Mouse (Mus musculus) limb, embryonic 11.5 days (tissue): ENCODE data around the gene Nxpe3. TPM values are rescaled to one million over a fixed set of nuclear protein-coding genes. Genes with fewer than 3 reads are reported as not detected.

Source experiments
- ATAC-seq: fragments of 200-750 bp; cut with Nextera tagmentation; 2 replicates; pipeline ENCODE4 v1.8.0; 2017; ENCODE audit warnings: low read depth; ENCODE audit not compliant: insufficient number of reproducible peaks, low FRiP score, low TSS enrichment
- DNase-seq: peaks from one replicate; pipeline ENCODE4 v3.0.0-alpha.2; 2015; ENCODE audit warnings: low spot score
- H3K27ac ChIP-seq: fragments of 300-500 bp; sonication (generic); replicated peaks from 2 replicates; pipeline ENCODE4 v1.5.1; 2014; ENCODE audit warnings: low read depth, mild to moderate bottlenecking, low read length
- H3K27me3 ChIP-seq: fragments of 300-500 bp; sonication (generic); 2 replicates; pipeline ENCODE4 v1.6.1; 2014; ENCODE audit warnings: mild to moderate bottlenecking, low read length, mixed read lengths; ENCODE audit not compliant: control insufficient read depth, insufficient read depth
- H3K36me3 ChIP-seq: fragments of 300-500 bp; sonication (generic); 2 replicates; pipeline ENCODE4 v1.6.1; 2014; ENCODE audit warnings: mild to moderate bottlenecking, low read length, moderate library complexity, mixed read lengths; ENCODE audit not compliant: control insufficient read depth, insufficient read depth
- H3K4me1 ChIP-seq: fragments of 300-500 bp; sonication (generic); 2 replicates; pipeline ENCODE4 v1.6.1; 2014; ENCODE audit warnings: low read length, mixed read lengths; ENCODE audit not compliant: control insufficient read depth, insufficient read depth
- H3K4me2 ChIP-seq: fragments of 300-500 bp; sonication (generic); 2 replicates; pipeline ENCODE4 v1.6.1; 2014; ENCODE audit warnings: low read depth, mild to moderate bottlenecking, moderate library complexity; ENCODE audit not compliant: severe bottlenecking
- H3K4me3 ChIP-seq: fragments of 300-500 bp; sonication (generic); 2 replicates; pipeline ENCODE4 v1.5.1; 2014; ENCODE audit warnings: low read depth, low read length
- H3K9ac ChIP-seq: fragments of 300-500 bp; sonication (generic); 2 replicates; pipeline ENCODE4 v1.6.1; 2014; ENCODE audit warnings: mild to moderate bottlenecking, low read length
- H3K9me3 ChIP-seq: fragments of 300-500 bp; sonication (generic); 2 replicates; pipeline ENCODE4 v1.6.1; 2016; ENCODE audit warnings: low read length; ENCODE audit not compliant: control insufficient read depth
- WGBS: fragments of 180-500 bp; shearing (Covaris S2); extraction: QIAGEN DNeasy Blood & Tissue Kit; methylation state at CpG from one replicate; pipeline ENCODE4 v1.1.7; 2014; 5-methylcytosine and 5-hydroxymethylcytosine counted together
- polyA plus RNA-seq: library from polyadenylated mRNA; unstranded; fragments of >200 nt; fragmentation: Nextera tagmentation; extraction: Ambion mirVana; gene quantifications from 2 replicates; pipeline ENCODE4 v1.2.1, GENCODE M21; 2014

The Nxpe3 gene
- polyA plus RNA-seq, 1 experiment from 2014 or later = 1.0 TPM

DNA sequence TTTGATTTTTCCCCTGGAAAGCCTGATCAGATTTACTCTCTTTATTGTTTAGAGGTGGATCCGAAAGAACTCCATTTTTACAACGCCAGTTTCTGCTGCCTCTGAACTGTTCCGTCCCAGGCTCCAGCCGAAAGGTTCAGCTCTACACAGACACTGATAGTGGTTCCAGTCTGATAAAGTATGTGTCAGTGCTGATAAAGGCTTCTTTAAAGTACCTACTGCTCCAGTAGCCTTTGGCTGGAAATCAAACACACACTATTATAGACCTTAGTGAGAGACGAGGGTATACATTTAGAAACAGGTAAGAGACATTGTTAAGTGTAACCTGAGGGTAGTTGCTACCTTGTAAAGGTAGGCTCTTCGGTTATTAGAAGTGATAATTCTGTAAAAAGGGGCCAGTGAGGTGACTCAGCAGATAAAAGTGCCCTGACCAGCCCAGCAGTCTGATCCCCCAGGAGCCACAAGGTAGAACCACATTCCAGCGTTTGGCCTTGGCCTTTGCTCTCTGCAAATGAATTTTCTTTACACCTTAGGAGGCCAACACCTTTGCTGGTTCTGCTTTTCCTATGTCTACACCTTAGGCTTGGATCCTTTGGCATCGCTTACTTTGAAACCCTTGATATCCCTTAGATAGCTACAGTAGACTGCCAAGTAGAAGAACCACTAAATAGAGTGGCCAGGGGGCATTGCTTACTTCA lies 1.5 kb downstream of the Nxpe3 start:
- H3K9ac ChIP-seq = no peak overlapping the region
- H3K4me3 ChIP-seq = no peak overlapping the region
- WGBS = 79% methylated on average over 8 of the region's 8 CpGs
- no peaks in the 10 kb centered on the region for H3K9me3 ChIP-seq
- no peak overlapping the region for H3K27ac ChIP-seq
- peaks cover 1% of the 10 kb centered on the region; the same call in 1 of the 2 replicates for H3K36me3 ChIP-seq
- ATAC-seq (no peak), DNase-seq (no peak)
- no peaks in the 10 kb centered on the region for H3K27me3 ChIP-seq
- H3K4me2 ChIP-seq = 0 out of 2 replicates have a peak overlapping the region, but pooled peaks have one; percentile 60
- H3K4me1 ChIP-seq = no peaks in the 10 kb centered on the region

DNA sequence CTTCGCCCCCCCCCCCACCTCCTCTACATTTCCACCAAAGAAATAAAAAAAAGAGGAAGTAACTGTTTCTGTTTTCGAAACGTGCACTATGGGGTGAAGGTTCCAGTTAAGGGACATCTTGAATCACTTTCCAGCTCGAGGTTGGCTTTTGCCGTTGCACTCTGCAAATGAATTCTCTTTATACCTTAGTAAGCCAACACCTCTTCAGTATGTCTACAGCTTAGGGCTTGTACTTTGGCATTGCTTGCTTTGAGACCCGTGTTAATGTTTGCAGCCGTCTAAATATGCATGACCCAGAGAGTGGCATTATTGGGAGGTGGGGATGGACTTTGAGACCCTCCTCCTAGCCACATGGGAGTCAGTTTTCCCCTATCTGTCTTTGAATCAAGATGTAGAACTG lies 2.6 kb downstream of the Nxpe3 start:
- Histone ChIP-seq H3K4me3 (no peak overlapping the region), H3K27me3 (no peaks in the 10 kb centered on the region), H3K9me3 (no peaks in the 10 kb centered on the region), H3K9ac (no peak overlapping the region), H3K36me3 (peaks cover 2% of the 10 kb centered on the region; the same call in 1 of the 2 replicates), H3K27ac (no peak overlapping the region), H3K4me1 (no peaks in the 10 kb centered on the region), H3K4me2 (no peak overlapping the region)
- DNase-seq (no peak), ATAC-seq (no peak)
- 63% methylated on average over 7 of the region's 7 CpGs for WGBS

DNA sequence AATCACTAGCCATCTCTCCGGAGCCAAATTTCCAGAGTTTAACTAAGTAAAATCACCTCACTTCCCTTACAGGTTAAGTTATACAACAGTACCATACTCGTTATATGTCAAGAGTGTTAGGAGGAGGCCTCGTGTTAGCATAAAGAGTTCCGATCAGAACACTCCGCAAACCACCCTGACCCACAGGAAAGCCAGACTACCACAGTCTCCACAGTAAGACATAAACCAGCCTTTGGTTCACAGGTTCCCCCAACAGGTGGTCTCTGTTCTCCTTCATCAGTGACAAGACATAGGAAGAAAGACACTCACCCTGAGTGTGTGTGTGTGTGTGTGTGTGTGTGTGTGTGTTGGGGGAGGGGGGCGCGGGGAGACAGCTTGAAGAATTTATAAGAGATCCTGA lies 3.7 kb downstream of the Nxpe3 start:
- no peaks in the 10 kb centered on the region for H3K4me1 ChIP-seq
- H3K4me2 ChIP-seq = no peak overlapping the region
- H3K27me3 ChIP-seq = no peaks in the 10 kb centered on the region
- H3K9ac ChIP-seq = no peak overlapping the region
- H3K36me3 ChIP-seq = peaks cover 2% of the 10 kb centered on the region; the same call in 1 of the 2 replicates
- no peaks in the 10 kb centered on the region for H3K9me3 ChIP-seq
- 95% methylated on average over 7 of the region's 7 CpGs for WGBS
- H3K27ac ChIP-seq = no peak overlapping the region
- no peak for ATAC-seq
- DNase-seq = no peak
- H3K4me3 ChIP-seq = no peak overlapping the region

DNA sequence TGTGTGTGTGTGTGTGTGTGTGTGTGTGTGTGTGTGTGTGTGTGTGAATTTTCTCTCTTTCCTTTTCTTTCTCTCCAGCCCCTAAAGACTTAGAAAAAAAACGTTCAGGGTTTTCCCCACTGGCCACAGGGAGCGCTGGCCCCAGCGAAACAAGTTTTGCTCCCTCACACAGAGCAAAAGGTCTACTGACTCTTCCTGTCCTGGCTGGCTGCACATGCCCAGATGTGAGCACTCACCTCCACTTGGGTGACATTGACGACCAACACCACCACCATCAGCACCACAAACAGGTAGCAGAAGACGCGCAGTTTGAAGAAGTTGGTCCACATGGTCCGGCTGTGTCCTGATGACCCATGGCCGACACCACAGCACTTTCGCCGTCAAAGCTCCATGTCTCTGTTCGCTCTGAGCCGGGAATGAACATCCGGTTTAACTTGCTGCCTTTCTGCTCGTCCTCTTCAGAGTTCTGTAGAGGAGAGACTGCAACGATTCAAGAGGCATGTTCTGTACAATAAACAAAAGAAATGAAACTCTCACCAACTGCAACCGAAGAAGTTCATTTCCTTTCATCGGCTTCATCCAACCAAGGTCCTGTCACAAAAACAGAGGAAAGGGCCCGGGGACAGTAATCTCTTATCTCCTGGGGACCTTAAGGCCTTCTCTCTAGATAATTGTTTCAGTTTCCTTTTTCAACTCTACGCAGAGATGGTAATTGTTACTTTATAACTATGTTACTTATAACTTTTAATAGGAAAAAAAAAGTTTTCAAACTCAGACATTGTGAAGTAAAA lies 4.5 kb downstream of the Nxpe3 start:
- no peak for ATAC-seq

DNA sequence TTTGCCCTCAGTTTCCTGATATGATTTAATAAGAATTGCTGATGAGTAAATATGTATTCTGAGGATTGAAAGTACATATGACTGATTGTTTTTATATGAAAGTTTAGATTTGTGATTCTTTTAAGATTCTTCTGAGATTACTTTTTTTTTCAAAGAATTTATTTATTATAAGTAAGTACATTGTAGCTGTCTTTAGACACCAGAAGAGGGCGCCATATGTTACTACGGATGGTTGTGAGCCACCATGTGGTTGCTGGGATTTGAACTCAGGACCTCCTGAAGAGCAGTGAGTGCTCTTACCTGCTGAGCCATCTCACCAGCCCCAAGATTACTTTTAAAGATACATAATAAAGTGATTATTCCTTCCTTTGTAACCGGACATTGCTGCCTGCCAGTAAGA lies 5.6 kb downstream of the Nxpe3 start:
- no peak overlapping the region for H3K27ac ChIP-seq
- no peak overlapping the region for H3K4me3 ChIP-seq
- H3K9ac ChIP-seq = no peak overlapping the region
- H3K9me3 ChIP-seq = no peaks in the 10 kb centered on the region
- WGBS = 84% methylated on average over 3 of the region's 3 CpGs
- no peaks in the 10 kb centered on the region for H3K4me1 ChIP-seq
- no peak overlapping the region for H3K4me2 ChIP-seq
- no peak for DNase-seq
- ATAC-seq = no peak
- H3K36me3 ChIP-seq = peaks cover 2% of the 10 kb centered on the region; the same call in 1 of the 2 replicates
- H3K27me3 ChIP-seq = no peaks in the 10 kb centered on the region

More for the DNA sequence above, 4.5 kb downstream of the Nxpe3 start:
- no peaks in the 10 kb centered on the region for H3K9me3 ChIP-seq
- H3K4me3 ChIP-seq = no peak overlapping the region
- H3K27me3 ChIP-seq = no peaks in the 10 kb centered on the region
- H3K27ac ChIP-seq = no peak overlapping the region
- H3K9ac ChIP-seq = no peak overlapping the region
- H3K4me1 ChIP-seq = no peaks in the 10 kb centered on the region
- peaks cover 2% of the 10 kb centered on the region; the same call in 1 of the 2 replicates for H3K36me3 ChIP-seq
- DNase-seq = no peak
- H3K4me2 ChIP-seq = no peak overlapping the region
- WGBS = 91% methylated on average over 19 of the region's 19 CpGs

DNA sequence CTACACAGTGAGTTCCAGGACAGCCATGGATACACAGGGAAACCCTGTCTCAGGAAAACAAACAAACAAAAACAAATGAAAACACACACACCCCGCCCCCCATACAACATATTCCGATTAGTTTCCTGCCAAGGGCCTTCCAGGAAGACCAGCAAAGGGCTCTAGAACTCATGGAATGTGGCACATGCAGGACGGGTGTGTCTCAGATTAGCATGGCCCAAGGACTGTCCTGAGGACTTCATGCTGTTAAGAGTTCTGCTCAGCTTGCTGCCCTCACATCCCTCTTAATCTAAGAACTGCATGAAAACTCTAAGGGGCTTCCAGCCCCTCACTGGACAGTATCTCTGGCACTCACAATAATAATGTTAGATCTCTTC lies 6.5 kb downstream of the Nxpe3 start:
- Histone ChIP-seq H3K9ac (no peak overlapping the region), H3K4me3 (no peak overlapping the region), H3K36me3 (peaks cover 2% of the 10 kb centered on the region; the same call in 1 of the 2 replicates), H3K27me3 (no peaks in the 10 kb centered on the region), H3K4me2 (no peak overlapping the region), H3K4me1 (no peaks in the 10 kb centered on the region), H3K27ac (no peak overlapping the region), H3K9me3 (no peaks in the 10 kb centered on the region)
- DNase-seq (no peak), ATAC-seq (no peak)
- WGBS = 86% methylated on average over 3 of the region's 3 CpGs

DNA sequence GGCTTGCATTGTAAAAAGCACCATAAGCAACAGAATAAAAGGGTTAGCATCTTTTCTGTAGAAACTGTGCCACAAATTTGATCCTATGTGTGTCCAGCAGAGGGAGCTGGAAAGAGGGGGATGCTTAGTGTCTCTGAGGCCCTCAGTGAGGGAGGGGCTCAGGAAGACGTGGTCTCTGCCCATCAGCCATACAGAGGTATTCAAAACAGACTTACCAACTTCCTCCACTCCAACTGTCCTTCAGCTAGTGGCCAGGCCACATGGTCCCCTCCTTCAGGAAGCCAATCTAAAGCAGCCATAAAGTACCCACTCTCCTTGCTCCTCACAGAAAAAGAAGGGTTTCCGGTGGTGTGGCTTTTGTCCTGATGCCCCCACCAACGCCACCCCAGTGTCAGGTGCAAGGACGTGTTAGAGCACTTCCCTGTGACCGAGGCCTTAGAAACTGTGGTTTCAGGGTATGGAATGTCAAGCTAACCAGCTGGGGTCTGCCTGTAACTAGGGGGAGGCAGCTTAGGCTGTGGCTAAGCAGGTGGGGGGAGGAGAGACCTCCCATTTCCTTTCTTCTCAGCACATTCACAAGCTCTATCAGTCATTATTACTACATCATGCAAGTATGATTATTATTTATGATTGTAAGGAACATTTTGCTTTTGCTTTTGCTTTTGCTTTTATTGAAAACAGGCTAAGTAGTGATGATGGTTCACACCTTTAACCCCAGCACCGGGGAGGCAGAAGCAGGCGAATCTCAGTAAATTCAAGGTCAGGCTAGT lies 7.1 kb downstream of the Nxpe3 start:
- H3K9me3 ChIP-seq = no peaks in the 10 kb centered on the region
- no peaks in the 10 kb centered on the region for H3K27me3 ChIP-seq
- peaks cover 2% of the 10 kb centered on the region; the same call in 1 of the 2 replicates for H3K36me3 ChIP-seq
- no peak overlapping the region for H3K4me3 ChIP-seq
- H3K4me1 ChIP-seq = no peaks in the 10 kb centered on the region
- WGBS = 63% methylated on average over 7 of the region's 7 CpGs
- ATAC-seq (no peak), DNase-seq (no peak)
- no peak overlapping the region for H3K9ac ChIP-seq
- no peak overlapping the region for H3K4me2 ChIP-seq
- H3K27ac ChIP-seq = no peak overlapping the region

DNA sequence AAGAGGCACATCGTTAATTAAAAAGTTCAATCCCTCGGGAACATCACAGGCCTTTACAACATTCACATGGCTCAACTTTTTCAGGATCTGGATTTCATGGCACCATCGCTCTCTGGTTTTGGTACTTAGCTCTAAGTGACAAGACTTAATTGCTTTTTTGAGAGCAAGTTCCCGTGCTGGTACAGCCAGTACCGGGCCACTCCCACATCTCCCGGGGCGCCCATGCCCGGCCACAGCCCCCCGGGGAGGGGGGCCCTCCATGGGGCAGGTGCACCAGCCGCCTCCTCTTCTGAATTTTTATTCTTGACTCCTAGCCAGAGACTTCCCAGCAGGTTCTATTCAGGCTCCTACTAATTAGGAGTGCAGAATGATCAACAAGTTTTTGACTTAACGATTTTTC lies 10.8 kb downstream of the Nxpe3 start:
- H3K4me2 ChIP-seq = no peak overlapping the region
- ATAC-seq (no peak), DNase-seq (no peak)
- no peak overlapping the region for H3K27ac ChIP-seq
- H3K9me3 ChIP-seq = no peaks in the 10 kb centered on the region
- H3K36me3 ChIP-seq = peaks cover 2% of the 10 kb centered on the region; the same call in 1 of the 2 replicates
- no peaks in the 10 kb centered on the region for H3K27me3 ChIP-seq
- no peak overlapping the region for H3K9ac ChIP-seq
- no peaks in the 10 kb centered on the region for H3K4me1 ChIP-seq
- H3K4me3 ChIP-seq = no peak overlapping the region
- 82% methylated on average over 11 of the region's 11 CpGs for WGBS
